Comparison of ENCODE assay signal across 32 mouse cellular contexts in genomic region chr3:98888206-98888605, GRCm38 (mm10). TPM values are rescaled to one million over a fixed set of nuclear protein-coding genes. Genes with fewer than 3 reads are reported as not detected.
A peak's percentile ranks its signal among the peaks of the same experiment; 100 is the strongest.
DNase-seq lines count a peak whose midpoint lies in the region; ATAC-seq lines count a peak whose summit lies in the region.
"Had no signal": no experiment of that assay in that cellular context is flagged by ENCODE, and none has a peak within 500 bp of the region (broad histone marks: within the 10 kb centered on the region; RNA-seq: fewer than 3 reads in every experiment).

No protein-coding gene starts in this region.

- no peak for ATAC-seq in granulocyte monocyte progenitor cell, adult 5-6 weeks (replicated peaks; ENCODE audit: poor library complexity, severe bottlenecking)
- ATAC-seq: forebrain, embryonic 14.5 days; forebrain, postnatal 0 days; hindbrain, postnatal 0 days; inflammation-experienced regulatory T-cells, adult 6 months; intestine, embryonic 16.5 days; Patski had no signal

- peak; percentile 83 for DNase-seq in adrenal gland, adult 2 months
- no peak for DNase-seq in adrenal gland, postnatal 25 days
- DNase-seq in testis, postnatal 14 days (ENCODE audit: low spot score): peak; percentile 18
- no peak for DNase-seq in testis, postnatal 10 days (ENCODE audit: low spot score)
- peak; percentile 40 to 64 for DNase-seq in adrenal gland, postnatal 36 days
- DNase-seq in retina, postnatal 1 day: no peak
- DNase-seq: B cell, adult 2 months; cerebellum, adult 11-12 months; cerebellum, adult 8-10 months; cerebellum, postnatal 10 days; forebrain, postnatal 0 days; gastrocnemius, adult 2 months; gastrocnemius, postnatal 14 days; heart, adult 18-20 months; heart, postnatal 14 days; heart, postnatal 4 days had no signal

RNA-seq across cellular contexts. Expression of gene Hao2, which starts 4.8 kb away (rescaled TPM):
- total RNA-seq in adrenal gland, adult 2 months (2021): 100 to 1,000 TPM; 211 to 479 TPM
- 8.8 and 10.9 TPM in 2 replicates for polyA plus RNA-seq in adrenal gland, adult 2 months (2012; rRNA removed)
- 223 and 290 TPM in 2 replicates for total RNA-seq in adrenal gland, postnatal 25 days (2021)
- 100 to 1,000 TPM; 332 to 351 TPM for total RNA-seq in adrenal gland, postnatal 36 days (2021)
- not detected in 2 replicates for total RNA-seq in granulocyte monocyte progenitor cell, adult 5-6 weeks (2014; fragmentation: Nextera tagmentation)
- not detected in 2 replicates for total RNA-seq in granulocyte monocyte progenitor cell, adult 5-6 weeks (2017)
- total RNA-seq: CH12.LX; forebrain, postnatal 0 days; G1E; gastrocnemius, adult 2 months; gastrocnemius, postnatal 14 days; heart, adult 18-20 months; heart, postnatal 14 days; heart, postnatal 4 days; hindbrain, postnatal 0 days had no signal
- polyA plus RNA-seq: brain, embryonic 14.5 days; embryonic facial prominence, embryonic 11.5 days; embryonic facial prominence, embryonic 14.5 days; forebrain, embryonic 11.5 days; forebrain, embryonic 14.5 days; forebrain, postnatal 0 days; frontal cortex, adult 2 months; G1E; heart, embryonic 16.5 days; hindbrain, embryonic 11.5 days; hindbrain, embryonic 14.5 days; hindbrain, postnatal 0 days; inflammation-experienced regulatory T-cells, adult 6 months; Patski had no signal

RNA-seq across cellular contexts. Expression of gene Hsd3b1, which starts 28.6 kb away (rescaled TPM):
- total RNA-seq in adrenal gland, adult 2 months (2021): over 10,000 TPM; 12,384 to 13,319 TPM
- polyA plus RNA-seq in adrenal gland, adult 2 months (2012; rRNA removed): 2,936 and 3,465 TPM in 2 replicates
- 14,240 and 17,479 TPM in 2 replicates for total RNA-seq in adrenal gland, postnatal 25 days (2021)
- total RNA-seq in adrenal gland, postnatal 36 days (2021): over 10,000 TPM; 10,449 to 17,240 TPM
- total RNA-seq in granulocyte monocyte progenitor cell, adult 5-6 weeks (2014; fragmentation: Nextera tagmentation): not detected in 2 replicates
- not detected in 2 replicates for total RNA-seq in granulocyte monocyte progenitor cell, adult 5-6 weeks (2017)
- total RNA-seq: CH12.LX; forebrain, postnatal 0 days; G1E; gastrocnemius, adult 2 months; gastrocnemius, postnatal 14 days; heart, adult 18-20 months; heart, postnatal 14 days; heart, postnatal 4 days had no signal
- polyA plus RNA-seq: embryonic facial prominence, embryonic 14.5 days; forebrain, embryonic 14.5 days; forebrain, postnatal 0 days; frontal cortex, adult 2 months; G1E; hindbrain, embryonic 14.5 days; hindbrain, postnatal 0 days; inflammation-experienced regulatory T-cells, adult 6 months; Patski had no signal

Comparison
In these comparisons a context has a peak if more than half of its experiments do, and no peak if none do; other contexts are left out.
1. DNase-seq: peak in adrenal gland, adult 2 months (single experiment), testis, postnatal 14 days (single experiment) and adrenal gland, postnatal 36 days (2 of 2); none in adrenal gland, postnatal 25 days (single experiment), testis, postnatal 10 days (single experiment) and retina, postnatal 1 day (single experiment).
2. RNA of gene Hao2, which starts 4.8 kb away (total RNA-seq): 211 to 479 TPM in adrenal gland, adult 2 months, 332 to 351 TPM in adrenal gland, postnatal 36 days and 223 to 290 TPM in adrenal gland, postnatal 25 days; not detected in granulocyte monocyte progenitor cell, adult 5-6 weeks; every median in the first group is over 100 times any median in the second.
3. RNA of gene Hsd3b1, which starts 28.6 kb away (total RNA-seq): 14,240 to 17,479 TPM in adrenal gland, postnatal 25 days, 10,449 to 17,240 TPM in adrenal gland, postnatal 36 days and 12,384 to 13,319 TPM in adrenal gland, adult 2 months; not detected in granulocyte monocyte progenitor cell, adult 5-6 weeks; every median in the first group is over 1,000 times any median in the second.